Mouse (Mus musculus): ENCODE measurements around the gene Ipo5. TPM values are rescaled to one million over a fixed set of nuclear protein-coding genes. Genes with fewer than 3 reads are reported as not detected.
A peak's percentile ranks its signal among the peaks of the same experiment; 100 is the strongest.

The Ipo5 gene
- polyA plus RNA-seq, 1 experiment from 2014 or later = 32.8 TPM

DNA sequence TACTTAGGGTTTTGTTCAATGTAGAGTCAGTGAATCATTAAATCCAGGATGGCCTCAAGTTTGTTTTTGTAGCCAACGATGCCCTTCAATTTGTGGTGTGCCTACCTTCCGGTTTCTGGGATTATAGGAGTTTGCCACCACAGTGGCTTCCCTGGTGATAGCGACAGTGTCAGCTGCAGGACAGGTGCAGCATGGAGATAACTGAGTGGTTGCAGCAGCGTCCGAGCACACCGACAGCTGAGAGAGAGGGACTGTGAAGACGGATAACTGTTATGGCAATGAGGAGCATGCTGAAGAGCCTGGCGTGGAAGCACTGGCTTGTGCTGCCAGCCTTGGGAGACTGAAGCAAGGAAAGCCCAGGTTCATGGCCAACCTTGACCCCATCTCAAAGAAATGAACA, 22.6 kb downstream of the Ipo5 start:
- H3K4me3 ChIP-seq (ENCODE audit: low read depth, low read length) = no peak overlapping the region
- no peaks in the 10 kb centered on the region for H3K27me3 ChIP-seq (ENCODE audit: control insufficient read depth, insufficient read depth, low read depth, low read length)
- H3K27ac ChIP-seq (ENCODE audit: low read length) = no peak overlapping the region
- peak; percentile 61; the same call in 1 of the 2 replicates for ATAC-seq (ENCODE audit: low read depth)
- peaks cover 51% of the 10 kb centered on the region for H3K36me3 ChIP-seq (ENCODE audit: control insufficient read depth, insufficient read depth)
- H3K9me3 ChIP-seq (replicated peaks; ENCODE audit: control insufficient read depth, low read length) = no peaks in the 10 kb centered on the region
- H3K9ac ChIP-seq (ENCODE audit: low read depth, low read length) = no peak overlapping the region
- H3K4me1 ChIP-seq (ENCODE audit: control insufficient read depth, low read depth, low read length) = no peaks in the 10 kb centered on the region
- no peak overlapping the region for H3K4me2 ChIP-seq (ENCODE audit: low read depth, low read length)
- WGBS (ENCODE audit: insufficient replicate concordance) = 40% methylated on average over 8 of the region's 8 CpGs

DNA sequence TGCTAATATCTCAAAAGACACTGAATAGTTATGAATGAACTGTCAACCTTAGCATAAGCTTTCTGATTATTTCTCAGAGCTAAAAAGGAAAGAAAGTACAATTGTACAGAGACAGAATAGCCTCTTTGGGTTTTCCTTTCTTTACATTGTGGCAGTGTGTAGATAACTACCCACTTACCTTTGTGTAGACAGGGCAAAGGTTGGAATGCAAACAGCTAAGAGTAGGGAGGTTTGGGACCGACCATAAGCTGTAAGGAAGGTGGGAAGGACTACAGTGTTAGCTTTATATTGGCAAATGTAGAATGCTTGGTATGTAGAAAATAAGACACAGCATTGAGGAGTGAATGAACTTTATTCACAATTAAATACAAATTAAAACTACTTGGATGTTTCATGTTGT, 26.1 kb downstream of the Ipo5 start:
- Histone ChIP-seq H3K9ac (ENCODE audit: low read depth, low read length) (no peak overlapping the region), H3K4me3 (ENCODE audit: low read depth, low read length) (no peak overlapping the region), H3K9me3 (replicated peaks; ENCODE audit: control insufficient read depth, low read length) (no peaks in the 10 kb centered on the region), H3K4me2 (ENCODE audit: low read depth, low read length) (no peak overlapping the region), H3K4me1 (ENCODE audit: control insufficient read depth, low read depth, low read length) (no peaks in the 10 kb centered on the region), H3K36me3 (ENCODE audit: control insufficient read depth, insufficient read depth) (peaks cover 66% of the 10 kb centered on the region), H3K27ac (ENCODE audit: low read length) (no peak overlapping the region), H3K27me3 (ENCODE audit: control insufficient read depth, insufficient read depth, low read depth, low read length) (no peaks in the 10 kb centered on the region)
- no peak for ATAC-seq (ENCODE audit: low read depth)
- 62% methylated on average over 1 of the region's 1 CpGs for WGBS (ENCODE audit: insufficient replicate concordance)

DNA sequence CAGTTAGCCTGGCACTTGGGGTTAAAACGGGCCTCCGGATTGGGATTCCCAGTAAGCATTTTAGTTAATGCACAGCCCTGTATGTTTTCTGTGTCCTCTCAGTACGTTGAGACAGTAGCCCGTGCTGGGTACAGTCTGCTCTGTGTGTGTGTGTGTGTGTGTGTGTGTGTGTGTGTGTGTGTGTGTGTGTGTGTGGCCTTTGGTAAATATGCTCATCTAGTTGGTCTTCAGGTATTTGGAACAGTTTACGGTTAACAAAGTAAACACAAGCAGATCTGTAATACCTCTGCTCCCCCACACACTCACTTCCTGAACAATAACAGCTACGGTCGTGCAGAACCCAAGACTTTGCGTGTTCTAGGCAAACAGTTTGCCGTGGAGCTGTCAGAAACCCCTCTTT, 31.8 kb downstream of the Ipo5 start:
- Histone ChIP-seq H3K4me2 (ENCODE audit: low read depth, low read length) (no peak overlapping the region), H3K27me3 (ENCODE audit: control insufficient read depth, insufficient read depth, low read depth, low read length) (no peaks in the 10 kb centered on the region), H3K9ac (ENCODE audit: low read depth, low read length) (no peak overlapping the region), H3K9me3 (replicated peaks; ENCODE audit: control insufficient read depth, low read length) (no peaks in the 10 kb centered on the region), H3K4me3 (ENCODE audit: low read depth, low read length) (no peak overlapping the region), H3K4me1 (ENCODE audit: control insufficient read depth, low read depth, low read length) (no peaks in the 10 kb centered on the region), H3K36me3 (ENCODE audit: control insufficient read depth, insufficient read depth) (peaks cover 58% of the 10 kb centered on the region), H3K27ac (ENCODE audit: low read length) (no peak overlapping the region)
- peak; percentile 62 for ATAC-seq (ENCODE audit: low read depth)
- WGBS (ENCODE audit: insufficient replicate concordance) = 71% methylated on average over 9 of the region's 9 CpGs

DNA sequence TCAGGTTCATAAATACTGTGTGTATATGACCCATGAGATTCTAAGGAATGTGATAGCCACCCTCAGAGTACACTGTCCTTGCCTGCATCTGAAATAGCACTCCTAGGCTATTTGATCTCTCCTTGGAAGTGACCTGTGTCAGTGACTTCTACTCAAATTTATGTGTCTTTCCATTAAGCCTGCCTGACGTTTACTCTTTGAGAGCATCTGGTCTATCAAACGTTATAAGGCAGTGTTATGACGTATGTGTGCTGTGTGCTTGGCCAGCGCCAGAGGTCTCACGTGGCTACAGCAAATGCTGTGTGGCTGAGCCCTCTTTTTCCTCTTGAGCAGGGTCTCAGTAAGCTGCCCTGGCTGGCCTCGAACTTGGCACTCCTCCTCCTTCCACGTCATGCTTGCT, 34.1 kb downstream of the Ipo5 start:
- no peaks in the 10 kb centered on the region for H3K4me1 ChIP-seq (ENCODE audit: control insufficient read depth, low read depth, low read length)
- no peak overlapping the region for H3K4me2 ChIP-seq (ENCODE audit: low read depth, low read length)
- no peak overlapping the region for H3K27ac ChIP-seq (ENCODE audit: low read length)
- no peaks in the 10 kb centered on the region; the same call in 1 of the 2 replicates for H3K9me3 ChIP-seq (replicated peaks; ENCODE audit: control insufficient read depth, low read length)
- H3K4me3 ChIP-seq (ENCODE audit: low read depth, low read length) = no peak overlapping the region
- peaks cover 52% of the 10 kb centered on the region for H3K36me3 ChIP-seq (ENCODE audit: control insufficient read depth, insufficient read depth)
- 78% methylated on average over 7 of the region's 7 CpGs for WGBS (ENCODE audit: insufficient replicate concordance)
- H3K9ac ChIP-seq (ENCODE audit: low read depth, low read length) = no peak overlapping the region
- no peaks in the 10 kb centered on the region for H3K27me3 ChIP-seq (ENCODE audit: control insufficient read depth, insufficient read depth, low read depth, low read length)
- no peak for ATAC-seq (ENCODE audit: low read depth)

DNA sequence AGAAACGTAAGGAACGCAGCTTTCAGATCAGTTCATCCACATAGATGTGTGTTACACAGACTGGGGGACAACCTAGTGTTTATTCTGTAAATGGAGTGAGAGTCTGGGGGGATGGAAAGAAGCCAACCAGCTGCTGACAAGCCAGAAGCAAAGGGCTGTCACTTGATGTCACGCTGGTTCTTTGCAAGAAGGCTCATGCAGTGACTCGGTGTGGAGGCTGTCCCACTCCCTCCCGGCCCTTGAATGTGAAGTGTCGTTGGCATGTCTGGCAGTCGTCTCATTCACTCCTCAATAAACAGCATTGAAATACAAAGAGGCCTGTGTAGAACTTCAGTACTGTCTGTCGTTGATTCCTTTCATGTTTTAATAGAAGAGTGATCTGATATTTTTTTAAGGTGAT, 36.1 kb downstream of the Ipo5 start:
- no peaks in the 10 kb centered on the region for H3K27me3 ChIP-seq (ENCODE audit: control insufficient read depth, insufficient read depth, low read depth, low read length)
- no peak overlapping the region for H3K4me2 ChIP-seq (ENCODE audit: low read depth, low read length)
- no peak for ATAC-seq (ENCODE audit: low read depth)
- no peak overlapping the region for H3K27ac ChIP-seq (ENCODE audit: low read length)
- H3K36me3 ChIP-seq (ENCODE audit: control insufficient read depth, insufficient read depth) = peaks cover 39% of the 10 kb centered on the region
- H3K9ac ChIP-seq (ENCODE audit: low read depth, low read length) = no peak overlapping the region
- 83% methylated on average over 8 of the region's 8 CpGs for WGBS (ENCODE audit: insufficient replicate concordance)
- no peaks in the 10 kb centered on the region; the same call in none of the 2 replicates for H3K9me3 ChIP-seq (replicated peaks; ENCODE audit: control insufficient read depth, low read length)
- H3K4me3 ChIP-seq (ENCODE audit: low read depth, low read length) = no peak overlapping the region
- H3K4me1 ChIP-seq (ENCODE audit: control insufficient read depth, low read depth, low read length) = no peaks in the 10 kb centered on the region

DNA sequence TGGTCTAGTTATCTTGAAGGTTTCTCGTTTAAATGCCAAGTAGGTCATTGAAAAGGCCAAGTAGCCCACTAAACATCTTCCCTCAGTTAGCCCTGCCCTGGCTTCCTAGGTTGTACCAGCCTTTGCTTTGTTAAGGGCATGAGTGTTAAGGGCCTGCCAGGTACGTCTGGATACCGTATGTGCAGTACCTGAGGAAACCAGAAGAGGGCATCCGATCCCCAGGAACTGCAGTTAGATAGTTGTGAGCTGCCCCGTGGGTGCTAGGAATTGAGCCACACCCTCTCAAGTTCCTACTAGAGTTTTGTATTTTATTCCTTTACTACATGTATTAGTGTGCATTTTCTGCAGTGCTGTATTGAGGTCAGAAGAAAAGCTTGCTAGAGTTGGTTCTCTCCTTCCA, 38.0 kb downstream of the Ipo5 start:
- Histone ChIP-seq H3K4me1 (ENCODE audit: control insufficient read depth, low read depth, low read length) (no peaks in the 10 kb centered on the region), H3K4me3 (ENCODE audit: low read depth, low read length) (no peak overlapping the region), H3K36me3 (ENCODE audit: control insufficient read depth, insufficient read depth) (peaks cover 33% of the 10 kb centered on the region), H3K4me2 (ENCODE audit: low read depth, low read length) (no peak overlapping the region), H3K27ac (ENCODE audit: low read length) (no peak overlapping the region), H3K9me3 (replicated peaks; ENCODE audit: control insufficient read depth, low read length) (no peaks in the 10 kb centered on the region; the same call in none of the 2 replicates), H3K27me3 (ENCODE audit: control insufficient read depth, insufficient read depth, low read depth, low read length) (no peaks in the 10 kb centered on the region), H3K9ac (ENCODE audit: low read depth, low read length) (no peak overlapping the region)
- 71% methylated on average over 5 of the region's 5 CpGs for WGBS (ENCODE audit: insufficient replicate concordance)
- ATAC-seq (ENCODE audit: low read depth) = no peak

DNA sequence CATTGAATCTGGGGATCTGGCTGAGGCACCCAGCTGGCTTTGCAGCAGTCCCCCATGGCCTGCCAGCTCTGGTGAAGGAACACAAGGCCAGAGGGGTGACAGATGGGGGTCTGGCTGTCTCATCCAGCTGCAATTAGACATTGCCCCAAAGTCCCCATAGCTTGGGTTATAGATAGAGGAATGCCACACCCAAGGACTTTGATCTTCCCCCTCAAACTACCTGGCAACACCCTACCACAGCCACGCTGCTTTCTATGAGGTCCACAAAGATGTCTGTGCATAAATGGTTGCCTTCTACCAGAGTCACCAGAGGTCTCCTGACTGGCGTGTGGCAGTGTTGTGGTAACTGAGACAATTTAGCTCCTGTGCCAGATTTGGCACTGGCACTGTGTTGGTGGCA, 39.0 kb downstream of the Ipo5 start:
- H3K27ac ChIP-seq (ENCODE audit: low read length) = no peak overlapping the region
- H3K9me3 ChIP-seq (replicated peaks; ENCODE audit: control insufficient read depth, low read length) = no peaks in the 10 kb centered on the region; the same call in none of the 2 replicates
- no peak overlapping the region for H3K4me3 ChIP-seq (ENCODE audit: low read depth, low read length)
- no peak overlapping the region for H3K4me2 ChIP-seq (ENCODE audit: low read depth, low read length)
- WGBS (ENCODE audit: insufficient replicate concordance) = 62% methylated on average over 2 of the region's 2 CpGs
- no peak overlapping the region for H3K9ac ChIP-seq (ENCODE audit: low read depth, low read length)
- no peaks in the 10 kb centered on the region for H3K27me3 ChIP-seq (ENCODE audit: control insufficient read depth, insufficient read depth, low read depth, low read length)
- H3K36me3 ChIP-seq (ENCODE audit: control insufficient read depth, insufficient read depth) = peaks cover 22% of the 10 kb centered on the region
- ATAC-seq (ENCODE audit: low read depth) = no peak
- H3K4me1 ChIP-seq (ENCODE audit: control insufficient read depth, low read depth, low read length) = no peaks in the 10 kb centered on the region

DNA sequence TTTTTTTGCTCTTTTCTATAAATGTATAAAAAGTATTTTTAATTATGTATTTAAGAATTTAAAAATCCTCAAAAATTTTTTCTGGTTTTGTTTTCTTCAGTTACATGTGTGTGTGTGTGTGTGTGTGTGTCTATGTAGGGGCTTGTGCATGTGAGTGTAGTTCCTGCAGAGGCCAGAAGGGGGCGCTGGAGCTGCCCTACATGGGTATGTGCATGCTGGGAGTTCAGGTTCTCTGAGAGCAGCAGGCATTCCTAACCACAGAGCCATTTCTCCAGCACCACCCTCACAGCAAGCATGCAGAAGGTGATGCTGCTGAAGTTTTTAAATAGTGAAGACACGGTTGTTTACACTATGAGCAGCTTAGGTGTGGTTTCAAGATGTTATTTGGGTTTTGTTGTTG, 41.4 kb downstream of the Ipo5 start:
- WGBS (ENCODE audit: insufficient replicate concordance) = 44% methylated on average over 2 of the region's 2 CpGs
- no peak for ATAC-seq (ENCODE audit: low read depth)

DNA sequence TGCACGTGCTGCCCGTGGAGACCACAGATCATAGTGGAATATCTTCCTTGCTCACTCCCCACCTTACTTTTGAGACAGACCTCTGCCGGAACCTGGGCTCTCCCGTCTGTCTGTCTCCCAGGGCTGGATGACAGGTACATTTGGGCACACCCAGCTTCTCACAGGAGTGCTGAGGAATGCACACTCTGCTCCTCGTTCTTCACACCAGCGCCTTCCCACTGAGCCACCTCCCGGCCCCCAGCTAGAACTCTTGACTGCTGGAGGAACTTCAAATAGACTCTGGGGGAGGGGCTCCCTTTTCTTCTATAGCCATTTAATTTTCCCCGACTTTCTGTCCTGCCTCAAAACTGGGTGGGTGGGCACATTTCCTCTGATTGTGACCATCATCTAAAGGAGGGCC, 49.5 kb downstream of the Ipo5 start:
- Histone ChIP-seq H3K4me1 (ENCODE audit: control insufficient read depth, low read depth, low read length) (no peaks in the 10 kb centered on the region), H3K9ac (ENCODE audit: low read depth, low read length) (no peak overlapping the region), H3K27ac (ENCODE audit: low read length) (no peak overlapping the region), H3K9me3 (replicated peaks; ENCODE audit: control insufficient read depth, low read length) (no peaks in the 10 kb centered on the region), H3K4me3 (ENCODE audit: low read depth, low read length) (no peak overlapping the region), H3K27me3 (ENCODE audit: control insufficient read depth, insufficient read depth, low read depth, low read length) (no peaks in the 10 kb centered on the region), H3K4me2 (ENCODE audit: low read depth, low read length) (no peak overlapping the region), H3K36me3 (ENCODE audit: control insufficient read depth, insufficient read depth) (no peaks in the 10 kb centered on the region)
- no peak for ATAC-seq (ENCODE audit: low read depth)
- 66% methylated on average over 8 of the region's 8 CpGs for WGBS (ENCODE audit: insufficient replicate concordance)

More for the DNA sequence above, 41.4 kb downstream of the Ipo5 start:
- H3K4me1 ChIP-seq (ENCODE audit: control insufficient read depth, low read depth, low read length) = no peaks in the 10 kb centered on the region
- H3K9me3 ChIP-seq (replicated peaks; ENCODE audit: control insufficient read depth, low read length) = no peaks in the 10 kb centered on the region; the same call in none of the 2 replicates
- peaks cover 10% of the 10 kb centered on the region for H3K36me3 ChIP-seq (ENCODE audit: control insufficient read depth, insufficient read depth)
- no peak overlapping the region for H3K27ac ChIP-seq (ENCODE audit: low read length)
- H3K4me3 ChIP-seq (ENCODE audit: low read depth, low read length) = no peak overlapping the region
- H3K9ac ChIP-seq (ENCODE audit: low read depth, low read length) = no peak overlapping the region
- no peak overlapping the region for H3K4me2 ChIP-seq (ENCODE audit: low read depth, low read length)
- H3K27me3 ChIP-seq (ENCODE audit: control insufficient read depth, insufficient read depth, low read depth, low read length) = no peaks in the 10 kb centered on the region

Data from liver, embryonic 16.5 days (tissue).